Mouse (Mus musculus): ENCODE measurements around the gene Znrf2.

- TF ChIP-seq CTCF (IDR thresholded peaks at IDR 0.05; ENCODE audit: low read depth, low read length), result no peak
- no peak for TF ChIP-seq POLR2A (IDR thresholded peaks at IDR 0.05; ENCODE audit: insufficient read depth, low read length)
Observed at GRCm38 (mm10) chr6:54802348-54802747, 14.4 kb upstream of the Znrf2 start.
